Mouse (Mus musculus) forebrain, embryonic 11.5 days (tissue): Measurements from ENCODE around the gene Aplp2. TPM values are rescaled to one million over a fixed set of nuclear protein-coding genes. Genes with fewer than 3 reads are reported as not detected.

Experiments used
- ATAC-seq: fragments of 200-750 bp; cut with Nextera tagmentation; replicated peaks from 2 replicates; pipeline ENCODE4 v1.8.0; 2017; ENCODE audit warnings: moderate TSS enrichment; ENCODE audit not compliant: low FRiP score
- DNase-seq: peaks from one replicate; pipeline ENCODE4 v3.0.0-alpha.2; 2017; ENCODE audit warnings: low spot score
- H3K27ac ChIP-seq: fragments of 300-500 bp; sonication (generic); 2 replicates; pipeline ENCODE4 v1.5.1; 2014; ENCODE audit warnings: low read depth, low read length
- H3K27me3 ChIP-seq: fragments of 300-500 bp; sonication (generic); 2 replicates; pipeline ENCODE4 v1.6.1; 2014; ENCODE audit warnings: mild to moderate bottlenecking, low read length, mixed read lengths; ENCODE audit not compliant: control insufficient read depth, insufficient read depth
- H3K36me3 ChIP-seq: fragments of 300-500 bp; sonication (generic); 2 replicates; pipeline ENCODE4 v1.6.1; 2014; ENCODE audit warnings: mild to moderate bottlenecking, low read length, moderate library complexity, mixed read lengths; ENCODE audit not compliant: control insufficient read depth, insufficient read depth
- H3K4me1 ChIP-seq: fragments of 300-500 bp; sonication (generic); replicated peaks from 2 replicates; pipeline ENCODE4 v1.6.1; 2014; ENCODE audit warnings: low read length, mixed read lengths; ENCODE audit not compliant: control insufficient read depth, insufficient read depth
- H3K4me2 ChIP-seq: fragments of 300-500 bp; sonication (generic); 2 replicates; pipeline ENCODE4 v1.6.1; 2014; ENCODE audit warnings: low read depth, mild to moderate bottlenecking, low read length, moderate library complexity, mixed read lengths; ENCODE audit not compliant: severe bottlenecking
- H3K4me3 ChIP-seq: fragments of 300-500 bp; sonication (generic); 2 replicates; pipeline ENCODE4 v1.5.1; 2014; ENCODE audit warnings: low read depth, low read length
- H3K9ac ChIP-seq: fragments of 300-500 bp; sonication (generic); 2 replicates; pipeline ENCODE4 v1.6.1; 2014; ENCODE audit warnings: low read length
- H3K9me3 ChIP-seq: fragments of 300-500 bp; sonication (generic); 2 replicates; pipeline ENCODE4 v1.6.1; 2016; ENCODE audit warnings: low read length, mixed read lengths; ENCODE audit not compliant: control insufficient read depth
- WGBS: fragments of 180-500 bp; shearing (Covaris S2); extraction: QIAGEN DNeasy Blood & Tissue Kit; methylation state at CpG from one replicate; pipeline ENCODE4 v1.1.7; 2014; 5-methylcytosine and 5-hydroxymethylcytosine counted together
- polyA plus RNA-seq: library from polyadenylated mRNA; unstranded; fragments of >200 nt; fragmentation: Nextera tagmentation; extraction: Ambion mirVana; gene quantifications from 2 replicates; pipeline ENCODE4 v1.2.1, GENCODE M21; 2014

Aplp2 gene
- polyA plus RNA-seq, 1 experiment from 2014 or later: 217 TPM

DNA sequence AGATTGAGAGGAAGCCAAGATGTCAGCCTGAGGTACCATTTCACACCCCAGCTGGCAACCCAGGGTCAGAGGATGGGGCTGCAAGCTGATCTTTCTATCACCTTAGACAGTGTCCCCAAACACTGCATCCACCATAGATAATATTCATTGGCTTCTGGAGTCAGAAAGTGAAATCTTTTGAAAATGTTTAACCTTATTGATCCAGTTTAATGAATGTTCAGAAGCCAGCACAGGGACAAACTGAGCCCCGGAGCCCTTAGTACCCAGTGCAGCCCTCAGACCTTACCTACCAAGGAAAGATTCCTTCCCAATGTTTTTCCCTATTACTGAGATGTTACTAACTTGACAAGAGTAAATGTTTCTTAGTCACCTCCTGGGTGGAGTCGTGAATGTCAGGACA, 26.9 kb upstream of the Aplp2 start:
- 86% methylated on average over 2 of the region's 2 CpGs for WGBS
- ATAC-seq (no peak), DNase-seq (no peak)
- Histone ChIP-seq H3K4me2 (no peak overlapping the region), H3K9me3 (no peaks in the 10 kb centered on the region), H3K27ac (no peak overlapping the region), H3K9ac (no peak overlapping the region), H3K4me3 (no peak overlapping the region), H3K27me3 (no peaks in the 10 kb centered on the region), H3K36me3 (no peaks in the 10 kb centered on the region), H3K4me1 (no peaks in the 10 kb centered on the region)

- WGBS: 76% methylated on average over 5 of the region's 5 CpGs
- Histone ChIP-seq H3K4me1 (peaks cover 2% of the 10 kb centered on the region; the same call in 1 of the 2 replicates), H3K4me3 (no peak overlapping the region), H3K27ac (no peak overlapping the region), H3K36me3 (no peaks in the 10 kb centered on the region), H3K9ac (no peak overlapping the region), H3K9me3 (no peaks in the 10 kb centered on the region), H3K4me2 (no peak overlapping the region), H3K27me3 (no peaks in the 10 kb centered on the region)
- DNase-seq (no peak), ATAC-seq (no peak)
Measured at GRCm38 (mm10) chr9:31236079-31236478, 24.5 kb upstream of the Aplp2 start.

DNA sequence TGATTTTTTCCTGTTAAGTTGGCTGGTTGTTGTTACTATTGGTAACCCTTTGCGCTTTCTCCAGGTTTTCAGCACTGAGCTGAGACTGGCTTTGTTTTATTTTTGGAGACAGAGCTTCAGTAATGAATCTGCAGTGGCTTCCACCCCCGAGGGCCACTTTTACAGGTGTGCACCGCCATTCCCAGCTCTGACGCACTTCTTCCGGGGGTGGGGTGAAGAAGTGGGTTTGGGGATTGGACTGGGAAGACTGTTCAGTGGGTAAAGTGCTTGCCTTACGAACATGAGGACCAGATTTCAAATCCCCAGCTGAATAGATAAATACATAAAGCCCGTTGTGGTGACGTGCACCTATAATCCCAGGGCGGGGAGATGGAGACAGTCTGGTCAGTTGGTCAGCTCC, 23.9 kb upstream of the Aplp2 start:
- Histone ChIP-seq H3K9ac (no peak overlapping the region), H3K27me3 (no peaks in the 10 kb centered on the region), H3K36me3 (no peaks in the 10 kb centered on the region), H3K4me1 (peaks cover 2% of the 10 kb centered on the region; the same call in 1 of the 2 replicates), H3K9me3 (no peaks in the 10 kb centered on the region), H3K4me3 (no peak overlapping the region), H3K4me2 (no peak overlapping the region), H3K27ac (no peak overlapping the region)
- DNase-seq (no peak), ATAC-seq (no peak)
- WGBS: 83% methylated on average over 9 of the region's 9 CpGs

DNA sequence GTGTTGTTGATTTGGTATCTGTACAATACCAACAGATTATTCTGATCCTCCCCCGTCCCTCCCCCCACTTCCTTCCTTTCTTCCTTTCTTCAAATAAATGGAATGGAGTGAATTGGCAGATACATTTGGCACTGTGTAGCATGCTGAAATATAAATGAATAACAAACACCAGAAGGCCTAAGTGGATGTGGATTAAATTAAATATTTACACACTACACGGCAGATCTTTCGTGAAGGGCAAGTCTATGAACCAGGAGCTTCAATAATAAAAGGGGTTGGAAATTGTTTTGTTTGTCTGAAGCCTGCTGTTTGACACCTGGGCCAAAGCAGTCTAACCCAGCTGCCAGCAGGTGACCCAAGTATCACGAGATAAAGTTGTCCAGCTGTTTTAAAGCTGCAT, 23.4 kb upstream of the Aplp2 start:
- Histone ChIP-seq H3K27me3 (no peaks in the 10 kb centered on the region), H3K4me2 (no peak overlapping the region), H3K36me3 (no peaks in the 10 kb centered on the region), H3K27ac (no peak overlapping the region), H3K9ac (no peak overlapping the region), H3K9me3 (no peaks in the 10 kb centered on the region), H3K4me1 (peaks cover 2% of the 10 kb centered on the region; the same call in 1 of the 2 replicates), H3K4me3 (no peak overlapping the region)
- DNase-seq: no peak
- ATAC-seq: no peak
- WGBS: 73% methylated on average over 4 of the region's 4 CpGs

- Histone ChIP-seq H3K4me2 (no peak overlapping the region), H3K27me3 (no peaks in the 10 kb centered on the region), H3K9me3 (no peaks in the 10 kb centered on the region), H3K4me3 (no peak overlapping the region), H3K36me3 (no peaks in the 10 kb centered on the region), H3K27ac (no peak overlapping the region), H3K9ac (no peak overlapping the region), H3K4me1 (no peaks in the 10 kb centered on the region)
- 93% methylated on average over 8 of the region's 8 CpGs for WGBS
- DNase-seq (no peak), ATAC-seq (no peak)
Measured at GRCm38 (mm10) chr9:31226541-31226940, 14.9 kb upstream of the Aplp2 start.

GRCm38 (mm10) chr9:31225808-31226207, 14.2 kb upstream of the Aplp2 start:
- H3K27ac ChIP-seq: no peak overlapping the region
- H3K9ac ChIP-seq: no peak overlapping the region
- DNase-seq (no peak), ATAC-seq (no peak)
- no peak overlapping the region for H3K4me2 ChIP-seq
- no peaks in the 10 kb centered on the region for H3K4me1 ChIP-seq
- H3K4me3 ChIP-seq: no peak overlapping the region
- 90% methylated on average over 11 of the region's 11 CpGs for WGBS
- no peaks in the 10 kb centered on the region for H3K27me3 ChIP-seq
- no peaks in the 10 kb centered on the region for H3K9me3 ChIP-seq
- no peaks in the 10 kb centered on the region for H3K36me3 ChIP-seq

- H3K4me3 ChIP-seq: no peak overlapping the region
- ATAC-seq (no peak), DNase-seq (no peak)
- H3K36me3 ChIP-seq: no peaks in the 10 kb centered on the region
- no peaks in the 10 kb centered on the region for H3K9me3 ChIP-seq
- no peak overlapping the region for H3K27ac ChIP-seq
- H3K4me1 ChIP-seq: no peaks in the 10 kb centered on the region
- H3K27me3 ChIP-seq: no peaks in the 10 kb centered on the region
- no peak overlapping the region for H3K9ac ChIP-seq
- WGBS: 81% methylated on average over 4 of the region's 4 CpGs
- H3K4me2 ChIP-seq: no peak overlapping the region
Measured at GRCm38 (mm10) chr9:31223475-31223874, 11.9 kb upstream of the Aplp2 start.

GRCm38 (mm10) chr9:31221170-31221569, 9.6 kb upstream of the Aplp2 start:
- Histone ChIP-seq H3K36me3 (no peaks in the 10 kb centered on the region), H3K4me3 (no peak overlapping the region), H3K9me3 (no peaks in the 10 kb centered on the region), H3K9ac (no peak overlapping the region), H3K4me2 (no peak overlapping the region), H3K4me1 (no peaks in the 10 kb centered on the region), H3K27ac (no peak overlapping the region), H3K27me3 (no peaks in the 10 kb centered on the region)
- 31% methylated on average over 10 of the region's 10 CpGs for WGBS
- DNase-seq (no peak), ATAC-seq (no peak)

DNA sequence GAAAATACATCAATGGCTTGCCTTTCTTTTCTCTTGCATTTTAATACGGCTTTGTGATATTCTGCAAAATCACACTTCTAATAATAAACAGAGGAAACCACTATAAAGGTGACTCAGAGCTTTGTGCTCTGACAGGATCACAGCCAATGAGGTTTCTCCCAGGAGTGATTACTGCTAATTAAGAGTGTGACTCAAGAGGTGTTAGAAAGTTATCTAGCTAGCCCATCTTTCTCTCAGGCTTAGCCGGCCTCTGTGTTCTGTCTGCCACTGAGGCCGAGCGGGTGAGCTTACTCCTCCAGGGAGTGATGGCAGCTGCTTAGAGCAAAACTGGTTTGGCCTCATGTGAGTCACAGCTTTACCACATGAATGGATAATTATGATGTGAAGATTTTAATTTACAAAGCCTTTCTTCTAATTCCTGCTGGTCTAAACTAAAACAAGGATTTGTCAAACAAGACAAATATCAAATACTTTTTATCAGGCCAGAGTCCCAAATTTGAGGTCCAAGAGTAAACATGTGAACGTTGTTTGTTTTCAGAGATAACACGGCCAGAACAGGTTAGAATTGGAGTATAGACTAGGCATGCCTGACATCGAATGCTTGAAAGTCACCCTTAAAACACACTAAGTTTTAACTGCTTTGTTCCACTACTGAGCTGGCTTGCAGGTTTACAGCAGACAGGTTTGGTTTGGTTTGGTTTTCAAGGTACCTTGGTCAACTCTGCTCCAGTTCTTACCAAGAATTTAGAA, 6.2 kb upstream of the Aplp2 start:
- DNase-seq: no peak
- Histone ChIP-seq H3K27me3 (no peaks in the 10 kb centered on the region), H3K9ac (no peak overlapping the region), H3K4me3 (no peak overlapping the region), H3K36me3 (no peaks in the 10 kb centered on the region), H3K9me3 (no peaks in the 10 kb centered on the region), H3K4me1 (no peaks in the 10 kb centered on the region), H3K27ac (no peak overlapping the region), H3K4me2 (no peak overlapping the region)
- ATAC-seq: no peak
- 74% methylated on average over 7 of the region's 7 CpGs for WGBS
